Mouse (Mus musculus): ENCODE measurements around the gene Zfp287. TPM values are rescaled to one million over a fixed set of nuclear protein-coding genes. Genes with fewer than 3 reads are reported as not detected.

Gene Zfp287
- polyA plus RNA-seq, 1 experiment from 2014 or later, result 6.3 TPM

DNA sequence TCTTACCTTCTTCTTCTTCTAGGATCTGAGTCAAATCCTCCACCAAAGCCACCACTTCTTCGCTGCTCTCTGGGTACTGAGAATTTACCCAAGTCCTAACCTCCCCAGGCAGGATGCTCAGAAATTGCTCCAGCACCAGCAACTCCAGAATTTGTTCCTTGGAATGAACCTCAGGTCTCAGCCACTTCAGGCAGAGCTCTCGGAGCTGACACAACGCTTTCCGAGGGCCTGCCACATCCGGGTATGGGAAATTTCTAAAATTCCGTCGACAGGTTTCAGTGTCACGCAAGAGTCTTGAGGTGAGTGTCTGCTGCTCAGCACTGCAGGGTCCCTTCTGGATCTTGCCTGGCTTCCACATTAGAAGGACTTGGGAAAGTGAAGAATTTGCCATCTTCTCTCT is 3.4 kb downstream of the Zfp287 start:
- H3K4me3 ChIP-seq (replicated peaks; ENCODE audit: low read length), result no peak overlapping the region
- H3K27me3 ChIP-seq (ENCODE audit: control insufficient read depth, insufficient read depth, low read length), result no peaks in the 10 kb centered on the region
- H3K4me1 ChIP-seq (ENCODE audit: control insufficient read depth, insufficient read depth, low read length), result peaks cover 4% of the 10 kb centered on the region
- ATAC-seq (ENCODE audit: insufficient read depth, low FRiP score), result no peak
- no peak overlapping the region for H3K4me2 ChIP-seq (ENCODE audit: low read depth, low read length)
- 93% methylated on average over 8 of the region's 8 CpGs for WGBS
- H3K36me3 ChIP-seq (ENCODE audit: control insufficient read depth, insufficient read depth, low read length), result 0 out of 2 replicates have a peak, but pooled peaks cover 5% of the 10 kb centered on the region
- no peak overlapping the region for H3K9ac ChIP-seq (ENCODE audit: low read length)
- H3K27ac ChIP-seq (ENCODE audit: low read length), result no peak overlapping the region
- no peaks in the 10 kb centered on the region for H3K9me3 ChIP-seq (replicated peaks; ENCODE audit: control insufficient read depth, low read length)

DNA sequence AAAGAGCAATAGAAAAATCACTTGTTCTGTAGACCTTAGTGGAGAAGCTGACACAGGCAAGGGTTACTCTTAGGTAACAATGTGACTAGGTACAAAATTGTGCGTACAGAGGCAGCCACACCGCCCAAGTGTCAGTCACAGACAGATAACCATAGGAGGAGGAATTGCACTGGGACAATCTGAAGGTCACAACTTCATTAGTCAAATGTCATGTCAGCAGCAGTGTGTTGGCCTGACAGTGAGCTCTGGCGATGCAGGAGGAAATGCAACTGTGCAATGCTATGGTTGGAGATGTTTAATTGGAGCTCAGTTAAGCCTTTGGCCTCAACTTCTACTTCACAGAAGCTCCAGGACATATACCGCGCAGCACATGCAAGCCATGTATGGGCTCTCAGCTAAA is 21.0 kb downstream of the Zfp287 start:
- Histone ChIP-seq H3K9ac (ENCODE audit: low read length) (no peak overlapping the region), H3K27ac (ENCODE audit: low read length) (no peak overlapping the region), H3K9me3 (replicated peaks; ENCODE audit: control insufficient read depth, low read length) (no peaks in the 10 kb centered on the region), H3K4me1 (ENCODE audit: control insufficient read depth, insufficient read depth, low read length) (no peaks in the 10 kb centered on the region), H3K27me3 (ENCODE audit: control insufficient read depth, insufficient read depth, low read length) (no peaks in the 10 kb centered on the region), H3K4me2 (ENCODE audit: low read depth, low read length) (no peak overlapping the region), H3K4me3 (replicated peaks; ENCODE audit: low read length) (no peak overlapping the region), H3K36me3 (ENCODE audit: control insufficient read depth, insufficient read depth, low read length) (no peaks in the 10 kb centered on the region)
- ATAC-seq (ENCODE audit: insufficient read depth, low FRiP score), result no peak
- 75% methylated on average over 5 of the region's 5 CpGs for WGBS

- Histone ChIP-seq H3K4me3 (replicated peaks; ENCODE audit: low read length) (no peak overlapping the region), H3K4me2 (ENCODE audit: low read depth, low read length) (no peak overlapping the region), H3K27me3 (ENCODE audit: control insufficient read depth, insufficient read depth, low read length) (no peaks in the 10 kb centered on the region), H3K27ac (ENCODE audit: low read length) (no peak overlapping the region), H3K4me1 (ENCODE audit: control insufficient read depth, insufficient read depth, low read length) (no peaks in the 10 kb centered on the region), H3K9ac (ENCODE audit: low read length) (no peak overlapping the region), H3K9me3 (replicated peaks; ENCODE audit: control insufficient read depth, low read length) (no peaks in the 10 kb centered on the region), H3K36me3 (ENCODE audit: control insufficient read depth, insufficient read depth, low read length) (no peaks in the 10 kb centered on the region)
- 81% methylated on average over 7 of the region's 7 CpGs for WGBS
- no peak for ATAC-seq (ENCODE audit: insufficient read depth, low FRiP score)
Observed at GRCm38 (mm10) chr11:62708252-62708651, 23.5 kb downstream of the Zfp287 start.

GRCm38 (mm10) chr11:62706141-62706540 is 25.6 kb downstream of the Zfp287 start:
- WGBS, result 90% methylated on average over 2 of the region's 2 CpGs
- Histone ChIP-seq H3K27me3 (ENCODE audit: control insufficient read depth, insufficient read depth, low read length) (no peaks in the 10 kb centered on the region), H3K9me3 (replicated peaks; ENCODE audit: control insufficient read depth, low read length) (no peaks in the 10 kb centered on the region), H3K4me3 (replicated peaks; ENCODE audit: low read length) (no peak overlapping the region), H3K9ac (ENCODE audit: low read length) (no peak overlapping the region), H3K36me3 (ENCODE audit: control insufficient read depth, insufficient read depth, low read length) (no peaks in the 10 kb centered on the region), H3K27ac (ENCODE audit: low read length) (no peak overlapping the region), H3K4me1 (ENCODE audit: control insufficient read depth, insufficient read depth, low read length) (no peaks in the 10 kb centered on the region), H3K4me2 (ENCODE audit: low read depth, low read length) (no peak overlapping the region)
- ATAC-seq (ENCODE audit: insufficient read depth, low FRiP score), result no peak

GRCm38 (mm10) chr11:62701218-62701617 is 30.5 kb downstream of the Zfp287 start:
- WGBS, result 69% methylated on average over 1 of the region's 1 CpGs
- H3K9ac ChIP-seq (ENCODE audit: low read length), result no peak overlapping the region
- no peak overlapping the region for H3K4me3 ChIP-seq (replicated peaks; ENCODE audit: low read length)
- H3K4me2 ChIP-seq (ENCODE audit: low read depth, low read length), result no peak overlapping the region
- H3K27me3 ChIP-seq (ENCODE audit: control insufficient read depth, insufficient read depth, low read length), result no peaks in the 10 kb centered on the region
- no peak for ATAC-seq (ENCODE audit: insufficient read depth, low FRiP score)
- H3K36me3 ChIP-seq (ENCODE audit: control insufficient read depth, insufficient read depth, low read length), result no peaks in the 10 kb centered on the region
- H3K27ac ChIP-seq (ENCODE audit: low read length), result no peak overlapping the region
- H3K9me3 ChIP-seq (replicated peaks; ENCODE audit: control insufficient read depth, low read length), result no peaks in the 10 kb centered on the region
- H3K4me1 ChIP-seq (ENCODE audit: control insufficient read depth, insufficient read depth, low read length), result no peaks in the 10 kb centered on the region

- Histone ChIP-seq H3K4me3 (replicated peaks; ENCODE audit: low read length) (no peak overlapping the region), H3K27me3 (ENCODE audit: control insufficient read depth, insufficient read depth, low read length) (no peaks in the 10 kb centered on the region), H3K4me1 (ENCODE audit: control insufficient read depth, insufficient read depth, low read length) (no peaks in the 10 kb centered on the region), H3K27ac (ENCODE audit: low read length) (no peak overlapping the region), H3K9ac (ENCODE audit: low read length) (no peak overlapping the region), H3K9me3 (replicated peaks; ENCODE audit: control insufficient read depth, low read length) (no peaks in the 10 kb centered on the region), H3K4me2 (ENCODE audit: low read depth, low read length) (no peak overlapping the region), H3K36me3 (ENCODE audit: control insufficient read depth, insufficient read depth, low read length) (no peaks in the 10 kb centered on the region)
- no peak for ATAC-seq (ENCODE audit: insufficient read depth, low FRiP score)
- 71% methylated on average over 4 of the region's 4 CpGs for WGBS
Observed at GRCm38 (mm10) chr11:62699749-62700148, 32.0 kb downstream of the Zfp287 start.

GRCm38 (mm10) chr11:62695126-62695525 is 36.6 kb downstream of the Zfp287 start:
- ATAC-seq (ENCODE audit: insufficient read depth, low FRiP score), result no peak
- H3K4me1 ChIP-seq (ENCODE audit: control insufficient read depth, insufficient read depth, low read length), result no peaks in the 10 kb centered on the region
- no peak overlapping the region for H3K9ac ChIP-seq (ENCODE audit: low read length)
- no peaks in the 10 kb centered on the region for H3K27me3 ChIP-seq (ENCODE audit: control insufficient read depth, insufficient read depth, low read length)
- no peaks in the 10 kb centered on the region for H3K9me3 ChIP-seq (replicated peaks; ENCODE audit: control insufficient read depth, low read length)
- H3K27ac ChIP-seq (ENCODE audit: low read length), result no peak overlapping the region
- H3K4me3 ChIP-seq (replicated peaks; ENCODE audit: low read length), result no peak overlapping the region
- H3K36me3 ChIP-seq (ENCODE audit: control insufficient read depth, insufficient read depth, low read length), result no peaks in the 10 kb centered on the region
- no peak overlapping the region for H3K4me2 ChIP-seq (ENCODE audit: low read depth, low read length)
- 92% methylated on average over 8 of the region's 8 CpGs for WGBS

DNA sequence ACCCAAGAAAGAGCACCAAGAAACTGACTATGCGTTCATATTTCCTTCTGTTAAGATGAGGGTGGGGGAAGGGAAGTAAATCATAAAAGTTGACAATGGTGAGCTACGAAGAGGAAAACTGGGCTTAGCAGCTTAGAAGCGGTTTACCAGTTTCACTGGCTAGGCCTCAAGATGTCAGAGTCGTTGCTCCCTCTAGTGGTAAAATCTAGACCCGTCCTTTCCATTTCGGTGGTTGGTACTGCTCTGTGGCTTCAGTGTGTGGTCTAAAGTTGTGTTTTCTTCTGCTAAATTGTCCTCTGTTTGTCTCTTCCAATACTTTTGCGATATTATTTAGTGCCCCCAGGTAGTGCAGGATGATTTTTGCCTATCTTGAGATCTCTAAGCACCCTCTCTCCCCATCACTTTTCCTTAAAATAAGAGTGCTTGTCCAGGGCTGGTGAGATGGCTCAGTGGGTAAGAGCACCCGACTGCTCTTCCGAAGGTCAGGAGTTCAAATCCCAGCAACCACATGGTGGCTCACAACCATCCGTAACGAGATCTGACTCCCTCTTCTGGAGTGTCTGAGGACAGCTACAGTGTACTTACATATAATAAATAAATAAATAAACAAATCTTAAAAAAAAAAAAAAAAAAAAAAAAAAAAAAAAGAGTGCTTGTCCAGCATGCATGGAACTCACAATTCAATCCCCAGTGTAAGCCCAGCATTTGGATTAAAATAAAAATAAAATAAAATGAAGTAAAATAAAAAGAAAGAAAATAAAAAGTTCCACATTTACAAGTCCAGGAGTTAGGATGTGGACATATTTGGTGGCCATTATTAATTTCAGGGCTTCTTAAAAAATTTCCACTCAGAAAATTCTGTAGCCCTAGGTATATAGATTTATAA is 38.2 kb downstream of the Zfp287 start:
- H3K9me3 ChIP-seq (replicated peaks; ENCODE audit: control insufficient read depth, low read length), result no peaks in the 10 kb centered on the region
- no peaks in the 10 kb centered on the region for H3K27me3 ChIP-seq (ENCODE audit: control insufficient read depth, insufficient read depth, low read length)
- no peaks in the 10 kb centered on the region for H3K4me1 ChIP-seq (ENCODE audit: control insufficient read depth, insufficient read depth, low read length)
- H3K4me2 ChIP-seq (ENCODE audit: low read depth, low read length), result no peak overlapping the region
- H3K27ac ChIP-seq (ENCODE audit: low read length), result no peak overlapping the region
- H3K36me3 ChIP-seq (ENCODE audit: control insufficient read depth, insufficient read depth, low read length), result no peaks in the 10 kb centered on the region
- no peak overlapping the region for H3K4me3 ChIP-seq (replicated peaks; ENCODE audit: low read length)
- 20% methylated on average over 9 of the region's 11 CpGs for WGBS
- ATAC-seq (ENCODE audit: insufficient read depth, low FRiP score), result peak; percentile 80; the same call in 1 of the 2 replicates
- H3K9ac ChIP-seq (ENCODE audit: low read length), result no peak overlapping the region

DNA sequence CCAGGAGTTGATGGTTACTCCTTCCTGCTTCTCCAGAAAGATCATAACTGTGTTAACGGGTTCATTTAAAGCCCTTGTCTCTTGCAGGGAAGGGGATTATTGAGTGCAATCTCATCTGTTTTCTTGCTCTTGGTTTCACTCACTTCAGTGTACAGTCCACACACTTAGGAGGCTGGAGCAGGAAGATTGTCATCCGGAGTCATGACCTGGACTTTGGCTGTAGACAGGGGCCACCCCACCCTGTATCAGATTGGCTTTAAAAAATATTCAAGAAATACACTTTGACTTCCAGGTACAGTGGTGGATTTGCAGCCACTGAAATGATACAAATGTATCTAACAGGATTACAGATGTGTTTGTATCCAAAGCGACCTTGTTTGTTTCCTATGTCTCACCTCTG is 40.1 kb downstream of the Zfp287 start:
- Histone ChIP-seq H3K4me3 (replicated peaks; ENCODE audit: low read length) (no peak overlapping the region), H3K4me1 (ENCODE audit: control insufficient read depth, insufficient read depth, low read length) (no peaks in the 10 kb centered on the region), H3K36me3 (ENCODE audit: control insufficient read depth, insufficient read depth, low read length) (no peaks in the 10 kb centered on the region), H3K27ac (ENCODE audit: low read length) (no peak overlapping the region), H3K9ac (ENCODE audit: low read length) (no peak overlapping the region), H3K4me2 (ENCODE audit: low read depth, low read length) (no peak overlapping the region), H3K9me3 (replicated peaks; ENCODE audit: control insufficient read depth, low read length) (no peaks in the 10 kb centered on the region), H3K27me3 (ENCODE audit: control insufficient read depth, insufficient read depth, low read length) (no peaks in the 10 kb centered on the region)
- ATAC-seq (ENCODE audit: insufficient read depth, low FRiP score), result no peak
- 82% methylated on average over 3 of the region's 3 CpGs for WGBS
